Mouse (Mus musculus) adrenal gland, postnatal 14 days (tissue): ENCODE measurements at regions not wholly inside any gene's neighbourhood (a gene's known extent, or its start where the extent isn't known, plus 50 kb on each side); places are given as distances from the start of the nearest gene placed in this dataset.

ENCODE experiments used
- DNase-seq: peaks from one replicate; pipeline ENCODE4 v3.0.0; 2021; ENCODE audit warnings: mixed read lengths

DNA sequence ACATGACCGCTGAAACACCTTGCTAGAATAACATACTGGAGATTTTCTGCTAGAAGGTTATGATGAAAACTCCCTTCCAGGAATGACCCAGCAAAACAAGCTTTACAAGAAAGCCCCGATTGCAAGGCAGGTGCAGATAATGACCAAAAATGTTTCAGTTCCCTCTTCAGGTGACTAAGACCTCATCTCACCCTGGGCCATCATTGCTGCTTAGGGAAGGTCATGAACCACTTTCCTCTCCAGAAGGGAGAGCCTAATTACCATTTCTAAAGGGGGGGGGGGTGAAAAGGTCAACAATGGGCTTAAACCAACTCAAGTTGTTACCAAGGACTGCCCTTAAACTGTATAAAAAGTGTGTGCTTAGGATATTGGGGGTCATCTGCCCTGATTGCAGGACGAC, 59.8 kb upstream of the Speer4c start:
- DNase-seq, result no peak

DNA sequence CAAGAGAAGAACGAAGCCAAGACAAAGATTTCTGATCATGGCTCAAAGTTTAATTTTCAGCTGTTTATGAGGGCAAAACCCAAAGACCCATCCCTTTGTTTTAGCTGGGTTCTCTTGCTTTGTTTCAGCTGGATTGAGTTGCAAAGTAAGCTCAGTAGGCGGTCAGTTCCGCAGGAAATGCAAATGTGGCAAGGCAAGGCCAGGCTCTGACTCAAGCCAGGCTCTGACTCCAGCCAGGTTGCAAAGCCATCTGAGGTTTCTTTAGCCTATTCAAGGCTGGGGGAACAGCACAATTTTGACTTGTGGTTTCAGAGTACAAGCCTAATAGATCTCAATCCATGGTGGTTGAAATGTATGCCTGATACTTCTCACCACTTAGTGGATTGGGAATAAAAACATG, 60.5 kb upstream of the Speer4c start:
- peak; percentile 21 for DNase-seq

DNA sequence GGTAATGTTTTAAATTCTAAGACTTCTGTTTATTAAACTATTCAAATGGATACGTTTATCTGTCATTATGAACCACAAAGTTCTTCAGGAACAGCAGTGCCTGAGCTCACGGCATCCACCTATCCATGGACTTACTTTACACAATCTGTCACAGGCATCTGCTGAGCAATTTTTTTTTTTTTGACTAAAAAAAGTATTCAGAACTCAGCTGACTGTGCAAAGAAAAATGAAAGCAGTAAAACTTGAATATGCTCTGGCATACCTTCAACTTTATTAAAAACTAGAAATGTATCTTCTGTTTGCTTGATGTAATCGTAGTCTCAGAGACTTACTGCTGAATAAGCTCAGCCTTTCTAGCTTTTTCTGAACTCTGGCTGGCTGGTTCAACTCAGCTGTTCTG, 62.0 kb upstream of the Speer4c start:
- no peak for DNase-seq

DNA sequence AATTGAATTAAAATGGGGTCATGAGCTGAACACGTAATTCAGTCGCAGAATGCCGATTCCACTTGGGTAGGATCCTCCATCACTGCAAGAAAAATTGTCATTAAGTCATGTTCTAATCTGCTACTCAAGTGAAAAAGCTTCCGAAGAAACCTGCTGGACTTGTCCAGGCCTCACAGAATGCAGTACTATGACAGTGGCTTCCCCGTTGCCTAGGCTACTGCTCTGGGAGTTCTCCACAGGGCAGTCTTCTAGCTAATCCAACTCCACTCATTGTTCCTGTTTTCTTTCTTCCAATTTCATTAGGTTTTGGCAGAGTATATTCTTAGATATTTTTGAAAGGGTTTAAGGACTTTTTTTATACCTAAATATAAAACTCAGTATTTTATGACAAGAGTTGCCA, 89.5 kb upstream of the Speer4c start:
- DNase-seq, result no peak

DNA sequence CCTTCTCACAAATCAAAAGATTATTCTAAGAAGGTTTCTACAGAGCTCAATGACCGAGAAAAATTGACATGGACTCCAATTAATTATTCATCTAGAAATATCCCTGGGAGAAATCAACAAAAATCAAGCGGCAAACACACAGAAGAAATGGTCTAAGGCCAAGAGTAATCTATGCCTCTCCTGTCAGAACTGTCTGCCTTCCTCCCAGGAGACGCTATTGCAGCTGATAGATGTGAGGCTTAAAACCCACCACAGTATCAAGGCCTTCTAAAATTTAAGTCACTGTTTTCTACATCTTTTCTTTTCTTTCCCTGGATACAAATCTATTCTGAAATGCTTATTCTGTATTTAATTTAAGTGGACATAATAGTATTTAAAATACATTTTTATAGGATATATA, 102.8 kb upstream of the Speer4c start:
- DNase-seq, result no peak

DNA sequence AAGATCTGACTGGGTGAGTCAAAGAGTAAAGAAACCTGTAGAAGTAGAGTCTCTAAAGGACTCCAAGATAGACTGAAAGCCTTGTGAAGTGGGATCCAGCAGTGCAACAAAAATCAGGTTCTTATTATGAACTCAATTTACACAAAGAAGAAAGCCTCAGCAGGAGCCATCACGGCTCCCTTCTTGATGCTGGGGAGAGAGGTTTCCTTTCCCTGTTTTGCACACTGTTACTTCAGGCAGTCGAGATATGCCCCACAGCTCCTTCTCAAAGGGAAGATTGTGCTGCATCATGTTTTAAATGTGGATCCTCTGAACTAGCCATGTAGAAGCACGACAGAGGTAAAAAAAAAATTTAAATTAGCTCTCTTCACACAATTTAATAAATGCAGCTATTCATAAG, 103.3 kb upstream of the Speer4c start:
- DNase-seq, result no peak

DNA sequence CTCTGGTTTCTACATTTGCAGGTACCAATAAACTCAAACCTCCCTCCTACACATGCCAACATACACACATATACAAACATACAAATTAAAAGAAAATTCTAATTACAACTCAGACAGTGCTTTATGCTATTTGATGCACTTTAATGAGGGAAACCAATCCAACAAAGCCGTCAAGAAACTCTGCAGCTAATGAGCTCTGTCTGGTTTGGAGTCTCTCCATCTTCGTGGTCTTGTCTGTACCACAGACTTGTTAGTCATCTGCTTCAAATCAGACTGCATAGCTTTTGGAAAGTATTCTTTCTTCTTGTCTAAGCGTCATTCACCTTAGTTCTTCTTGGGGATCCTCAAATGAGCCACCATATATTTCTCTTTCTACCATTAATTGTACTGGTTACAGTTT, 108.9 kb upstream of the Speer4c start:
- DNase-seq, result no peak

DNA sequence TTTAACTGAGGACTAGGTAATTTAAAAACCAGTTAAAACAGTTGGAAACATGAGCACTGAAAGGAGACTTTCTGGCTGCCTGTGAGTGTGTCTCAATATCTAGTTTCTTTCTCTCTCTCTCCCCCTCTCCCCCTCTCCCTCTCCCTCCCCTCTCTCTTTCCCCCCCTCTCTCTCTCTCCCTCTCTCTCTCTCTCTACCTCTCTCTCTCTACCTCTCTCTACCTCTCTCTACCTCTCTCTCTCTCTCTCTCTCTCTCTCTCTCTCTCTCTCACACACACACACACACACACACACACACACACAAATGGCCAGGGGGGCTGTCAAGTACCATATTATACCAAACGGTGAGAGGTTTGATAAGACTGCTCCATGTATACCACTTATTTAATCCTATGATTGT, 103.0 kb upstream of the Cacna2d1 start:
- no peak for DNase-seq

DNA sequence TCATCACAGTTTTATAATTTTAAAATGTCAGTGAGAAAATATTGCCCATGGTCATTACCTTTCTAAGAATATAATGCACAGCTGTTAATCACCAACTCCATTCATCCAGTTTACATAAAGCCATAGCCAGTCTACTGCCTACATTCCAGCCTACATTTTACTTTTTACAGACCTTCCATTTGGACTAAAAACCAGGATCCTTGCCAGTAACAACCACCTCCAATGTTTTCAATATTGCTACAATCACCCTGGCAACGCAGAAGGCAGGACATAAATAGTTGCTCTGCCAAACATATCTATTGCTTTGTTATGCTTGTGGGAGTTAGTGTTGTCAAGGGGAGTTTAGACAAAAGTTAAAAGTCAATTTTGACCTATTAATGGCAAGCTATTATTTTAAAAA, 102.2 kb upstream of the Cacna2d1 start:
- DNase-seq, result no peak

DNA sequence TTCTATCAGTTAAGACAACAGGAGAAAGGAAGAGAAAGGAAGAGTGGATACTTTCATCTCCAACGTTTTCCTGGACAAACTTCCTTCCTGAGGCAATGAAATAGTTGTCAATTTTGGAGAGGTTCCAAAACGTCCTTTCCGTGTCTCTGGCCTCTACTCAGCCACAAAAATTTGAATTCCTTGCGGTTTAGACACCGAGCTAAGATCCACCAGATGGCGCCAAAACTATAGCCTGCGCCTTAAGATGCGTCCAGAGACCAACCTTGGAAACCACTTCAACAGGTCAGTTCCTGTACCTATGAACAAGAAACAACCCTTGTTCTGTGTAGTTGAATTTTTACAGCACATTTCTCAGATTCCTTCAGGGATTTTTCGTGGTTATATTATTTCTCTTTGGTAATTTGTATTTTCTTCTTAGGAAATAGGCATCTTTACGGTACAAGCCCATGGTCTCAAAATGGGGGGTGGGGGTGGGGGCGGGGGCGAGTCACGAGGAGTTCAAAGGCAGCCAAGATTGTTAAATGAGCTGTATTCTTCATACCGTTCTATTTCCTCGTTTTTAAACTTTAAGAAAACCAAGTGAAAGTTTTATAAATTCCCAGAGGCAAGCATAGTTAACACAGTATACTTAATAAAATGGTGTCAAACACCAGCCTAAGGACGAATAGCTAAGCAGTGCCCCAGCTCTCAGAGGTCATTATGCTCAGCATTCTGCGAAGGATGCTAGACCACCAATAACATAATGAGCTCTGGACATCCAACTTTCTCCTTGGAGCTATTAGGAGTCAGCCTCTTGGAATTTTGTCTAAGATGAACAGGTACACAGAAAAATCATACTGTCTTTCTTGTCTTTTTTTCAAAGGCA, 96.2 kb upstream of the Cacna2d1 start:
- DNase-seq, result peak; percentile 84

DNA sequence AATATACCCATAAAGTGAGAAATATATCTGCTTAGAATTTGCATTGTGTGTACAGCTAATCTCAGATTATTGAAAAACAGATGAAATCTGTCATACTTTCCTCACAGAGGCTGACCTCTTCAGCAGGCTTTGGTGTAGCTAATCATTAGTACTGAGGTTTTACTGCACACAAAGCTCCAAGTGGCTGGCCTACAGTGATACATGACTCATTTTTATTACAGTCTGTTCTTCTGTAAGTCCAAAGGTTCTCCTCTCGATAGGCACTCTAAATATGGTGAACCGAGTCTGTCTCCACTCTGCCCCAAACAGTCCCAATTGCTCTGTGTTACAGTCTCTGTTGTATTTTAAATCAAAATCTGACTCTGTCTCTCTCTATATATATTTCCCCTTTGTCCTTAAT, 87.7 kb upstream of the Cacna2d1 start:
- no peak for DNase-seq

DNA sequence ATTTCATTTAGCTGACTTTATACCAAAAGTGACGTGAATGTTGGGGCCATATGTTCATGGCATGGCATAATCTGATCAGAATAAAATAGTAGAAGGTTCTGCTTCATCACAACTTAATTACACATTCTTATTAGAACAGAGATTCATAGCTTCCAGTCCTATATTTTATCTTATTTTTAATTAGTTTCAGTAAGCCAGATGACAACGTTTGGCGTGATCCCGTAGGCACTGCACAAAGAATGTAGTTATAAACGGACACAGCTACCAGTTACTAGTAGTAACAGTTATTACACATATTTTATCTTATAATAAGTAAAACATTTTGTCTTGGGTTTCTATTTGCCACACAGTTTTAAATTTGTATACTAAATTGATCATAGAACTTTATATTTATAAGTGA, 85.0 kb upstream of the Cacna2d1 start:
- no peak for DNase-seq

DNA sequence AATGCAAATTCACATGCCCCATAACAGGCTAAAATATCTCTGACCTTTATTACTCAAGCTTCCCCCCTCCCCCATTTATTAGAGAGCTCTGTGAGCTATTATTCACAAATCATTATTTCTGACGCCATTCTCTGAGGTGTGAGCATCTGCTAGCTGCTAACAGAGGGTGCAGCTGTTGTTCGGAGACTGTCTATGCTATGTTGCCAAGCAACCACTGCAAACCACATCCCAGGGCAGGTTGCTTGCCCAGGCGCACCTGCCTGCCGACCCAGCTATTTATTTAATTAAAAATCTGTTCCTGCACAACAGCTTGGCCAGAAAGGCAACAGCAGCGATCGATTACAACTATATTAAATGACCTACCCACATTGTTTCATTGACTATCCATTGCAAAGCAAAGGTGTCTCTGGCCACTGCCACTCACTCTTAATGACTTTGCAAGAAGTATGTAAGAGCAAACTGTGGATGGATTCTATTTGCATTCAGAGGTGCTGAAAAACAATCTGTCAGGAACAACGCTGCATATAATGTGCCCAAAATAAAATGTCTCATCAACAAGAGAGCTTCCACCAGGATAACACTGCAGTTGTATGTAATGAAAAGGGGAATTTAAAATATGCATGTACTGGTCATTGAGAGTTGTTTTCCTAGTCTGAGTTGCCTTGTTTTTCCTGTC, 84.2 kb upstream of the Cacna2d1 start:
- no peak for DNase-seq

DNA sequence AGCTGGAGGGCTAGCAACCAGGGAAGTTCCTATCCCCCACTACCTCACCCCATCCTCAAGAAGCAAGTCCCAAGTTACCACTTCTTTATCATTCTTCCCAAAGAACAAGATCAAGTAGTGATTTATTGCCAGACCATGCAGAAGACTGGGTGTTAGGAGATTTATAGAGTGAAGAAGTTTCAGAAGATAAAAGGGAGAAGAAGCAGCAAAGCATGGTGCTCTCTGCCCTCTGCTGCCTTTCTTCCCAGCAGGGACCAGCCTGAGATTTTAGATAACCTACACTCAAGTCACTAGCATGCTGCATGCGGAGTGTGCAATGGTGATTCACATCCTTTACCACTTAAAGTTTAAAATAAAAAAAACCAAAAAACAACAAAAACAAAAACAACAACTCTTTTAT, 79.7 kb upstream of the Cacna2d1 start:
- no peak for DNase-seq

DNA sequence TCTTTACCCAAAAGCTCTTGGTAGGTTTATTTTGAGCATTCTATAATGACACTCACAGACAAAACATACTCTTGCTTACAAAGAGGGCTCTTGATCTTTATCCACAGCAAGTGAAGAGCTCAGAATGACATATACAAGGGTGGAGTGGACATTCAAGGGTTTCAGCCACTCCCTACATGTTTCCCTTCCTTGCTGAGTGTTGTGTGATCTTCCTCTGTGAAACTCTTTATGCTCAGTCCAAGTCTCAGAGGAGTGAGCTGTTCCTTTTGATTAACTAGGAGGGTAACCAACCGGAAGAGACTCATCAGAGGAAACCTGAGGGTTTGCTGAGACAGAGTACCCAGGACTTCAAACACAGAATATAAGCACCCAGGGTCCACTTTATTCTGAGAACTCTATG, 77.5 kb upstream of the Cacna2d1 start:
- no peak for DNase-seq

DNA sequence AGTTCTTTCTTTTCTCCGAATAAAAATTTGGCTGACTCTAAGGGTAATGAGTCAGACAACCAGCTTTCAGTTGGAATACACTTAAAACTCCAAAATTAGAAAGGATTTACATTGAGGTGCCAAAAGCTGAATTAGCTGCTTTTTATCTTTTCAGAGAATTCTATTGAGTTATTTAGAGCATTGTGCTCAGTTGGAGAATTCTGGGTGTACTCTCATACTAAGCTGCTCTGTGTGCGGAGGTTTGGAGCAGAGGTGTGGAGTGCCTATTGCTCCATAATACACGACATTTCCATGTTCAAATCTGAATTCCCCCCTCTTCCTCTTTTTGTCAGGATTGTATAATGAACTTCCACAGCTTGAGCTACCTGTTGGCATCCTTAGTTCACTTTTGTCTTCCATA, 60.4 kb upstream of the Cacna2d1 start:
- DNase-seq, result no peak

DNA sequence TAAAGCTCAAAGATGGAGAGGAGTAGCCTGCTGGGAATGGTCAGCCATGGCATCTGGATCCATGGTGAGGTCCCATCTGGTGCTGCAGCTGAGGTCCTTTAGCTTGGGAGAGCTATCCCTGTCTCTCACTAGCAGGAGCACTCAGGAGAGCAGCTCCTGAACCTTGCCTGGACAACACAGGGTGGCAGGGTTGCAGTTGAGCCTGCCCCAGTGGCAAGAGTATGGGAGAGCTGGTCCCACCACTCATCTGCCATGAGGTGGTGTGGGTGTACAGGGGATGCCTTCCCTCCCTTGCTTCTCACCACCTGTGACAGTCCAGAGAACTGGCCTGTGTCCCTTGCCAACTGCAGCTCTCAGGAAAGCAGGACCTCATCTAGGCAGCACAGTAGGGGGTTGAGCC, 51.5 kb upstream of the Cacna2d1 start:
- DNase-seq, result no peak
